Mouse (Mus musculus) heart, embryonic 13.5 days (tissue): ENCODE data around the gene Ankrd36. TPM values are rescaled to one million over a fixed set of nuclear protein-coding genes. Genes with fewer than 3 reads are reported as not detected.
"Not testable (repeated sequence)": the region's sequence is repeated elsewhere in the genome, so short reads cannot be mapped to it uniquely, and the experiment has no call there.

ENCODE experiments used
- ATAC-seq: fragments of 200-750 bp; cut with Nextera tagmentation; 2 replicates; pipeline ENCODE4 v1.8.0; 2017; ENCODE audit warnings: moderate TSS enrichment; ENCODE audit not compliant: insufficient number of reproducible peaks, low FRiP score, low TSS enrichment; ENCODE audit errors: extremely low read depth
- H3K27ac ChIP-seq: fragments of 300-500 bp; sonication (generic); replicated peaks from 2 replicates; pipeline ENCODE4 v1.5.1; 2015; ENCODE audit warnings: moderate library complexity, mild to moderate bottlenecking, inconsistent platforms
- H3K27me3 ChIP-seq: fragments of 300-500 bp; sonication (generic); replicated peaks from 2 replicates; pipeline ENCODE4 v1.6.1; 2015; ENCODE audit warnings: mild to moderate bottlenecking, inconsistent platforms
- H3K36me3 ChIP-seq: fragments of 300-500 bp; sonication (generic); 2 replicates; pipeline ENCODE4 v1.6.1; 2015; ENCODE audit warnings: mild to moderate bottlenecking, inconsistent platforms
- H3K4me1 ChIP-seq: fragments of 300-500 bp; sonication (generic); 2 replicates; pipeline ENCODE4 v1.6.1; 2015; ENCODE audit warnings: inconsistent platforms
- H3K4me2 ChIP-seq: fragments of 300-500 bp; sonication (generic); 2 replicates; pipeline ENCODE4 v1.6.1; 2015; ENCODE audit warnings: inconsistent platforms, mild to moderate bottlenecking, moderate library complexity
- H3K4me3 ChIP-seq: fragments of 300-500 bp; sonication (generic); 2 replicates; pipeline ENCODE4 v1.5.1; 2015; ENCODE audit warnings: moderate library complexity, mild to moderate bottlenecking, inconsistent platforms
- H3K9ac ChIP-seq: fragments of 300-500 bp; sonication (generic); 2 replicates; pipeline ENCODE4 v1.6.1; 2015; ENCODE audit warnings: inconsistent platforms, mild to moderate bottlenecking, moderate library complexity
- H3K9me3 ChIP-seq: fragments of 300-500 bp; sonication (generic); 2 replicates; pipeline ENCODE4 v1.6.1; 2016; ENCODE audit warnings: inconsistent platforms
- WGBS: fragments of 180-500 bp; shearing (Covaris S2); methylation state at CpG from one replicate; pipeline ENCODE4 v1.1.7; 2015; ENCODE audit warnings: mixed read lengths; 5-methylcytosine and 5-hydroxymethylcytosine counted together
- polyA plus RNA-seq: library from polyadenylated mRNA; unstranded; fragments of >200 nt; fragmentation: Nextera tagmentation; extraction: Ambion mirVana; gene quantifications from 2 replicates; pipeline ENCODE4 v1.2.1, GENCODE M21; 2015

The Ankrd36 gene
- polyA plus RNA-seq, 1 experiment from 2014 or later = not detected

GRCm38 (mm10) chr11:5530717-5531116, 38.8 kb upstream of the Ankrd36 start:
- Histone ChIP-seq H3K9ac (no peak overlapping the region), H3K9me3 (no peaks in the 10 kb centered on the region), H3K27ac (no peak overlapping the region), H3K36me3 (peaks cover 94% of the 10 kb centered on the region), H3K4me1 (no peaks in the 10 kb centered on the region), H3K4me3 (no peak overlapping the region), H3K27me3 (no peaks in the 10 kb centered on the region), H3K4me2 (no peak overlapping the region)
- no peak for ATAC-seq
- 67% methylated on average over 6 of the region's 6 CpGs for WGBS

DNA sequence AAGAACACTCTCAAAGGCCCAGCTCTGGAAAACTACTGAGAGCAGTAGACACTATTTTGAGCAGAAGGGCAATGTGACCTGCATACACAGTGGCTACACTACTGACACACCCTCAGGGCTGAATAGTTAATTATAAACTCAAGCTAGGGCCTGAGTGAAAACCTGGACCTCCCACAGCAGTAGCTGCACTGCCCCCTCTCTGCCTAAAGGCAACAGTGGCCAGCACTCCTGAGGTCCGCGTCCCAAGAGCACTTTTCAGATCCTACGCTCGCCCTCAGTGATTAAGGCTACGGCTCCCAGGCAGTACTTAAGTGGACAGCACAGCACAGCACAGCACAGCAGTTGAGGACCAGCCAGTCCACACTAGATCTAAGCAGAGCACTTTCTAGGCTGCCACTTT, 36.4 kb upstream of the Ankrd36 start:
- no peak overlapping the region for H3K4me2 ChIP-seq
- no peaks in the 10 kb centered on the region for H3K27me3 ChIP-seq
- H3K4me1 ChIP-seq = no peaks in the 10 kb centered on the region
- H3K9me3 ChIP-seq = no peaks in the 10 kb centered on the region
- ATAC-seq = no peak
- no peak overlapping the region for H3K27ac ChIP-seq
- no peak overlapping the region for H3K4me3 ChIP-seq
- H3K36me3 ChIP-seq = peaks cover 76% of the 10 kb centered on the region
- 75% methylated on average over 5 of the region's 5 CpGs for WGBS
- no peak overlapping the region for H3K9ac ChIP-seq

DNA sequence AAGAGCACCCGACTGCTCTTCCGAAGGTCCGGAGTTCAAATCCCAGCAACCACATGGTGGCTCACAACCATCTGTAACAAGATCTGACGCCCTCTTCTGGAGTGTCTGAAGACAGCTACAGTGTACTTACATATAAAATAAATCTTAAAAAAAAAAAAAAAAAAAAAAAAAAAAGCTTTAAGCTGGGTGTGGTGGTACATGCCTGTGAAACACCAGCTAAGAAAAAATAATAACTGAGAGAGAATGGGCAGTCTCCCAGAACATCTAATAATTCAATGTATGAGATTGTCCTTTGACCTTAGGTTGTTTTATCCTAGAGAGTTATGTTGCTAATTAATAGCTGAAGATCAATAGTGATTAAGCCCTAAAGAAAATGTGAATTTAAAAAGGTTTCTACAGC, 32.0 kb upstream of the Ankrd36 start:
- not testable (repeated sequence) for H3K27me3 ChIP-seq, H3K9me3 ChIP-seq, H3K4me3 ChIP-seq, H3K27ac ChIP-seq, ATAC-seq, H3K4me2 ChIP-seq, H3K9ac ChIP-seq
- WGBS = 87% methylated on average over 4 of the region's 4 CpGs
- peaks cover 49% of the 10 kb centered on the region for H3K36me3 ChIP-seq
- H3K4me1 ChIP-seq = peaks cover 27% of the 10 kb centered on the region

DNA sequence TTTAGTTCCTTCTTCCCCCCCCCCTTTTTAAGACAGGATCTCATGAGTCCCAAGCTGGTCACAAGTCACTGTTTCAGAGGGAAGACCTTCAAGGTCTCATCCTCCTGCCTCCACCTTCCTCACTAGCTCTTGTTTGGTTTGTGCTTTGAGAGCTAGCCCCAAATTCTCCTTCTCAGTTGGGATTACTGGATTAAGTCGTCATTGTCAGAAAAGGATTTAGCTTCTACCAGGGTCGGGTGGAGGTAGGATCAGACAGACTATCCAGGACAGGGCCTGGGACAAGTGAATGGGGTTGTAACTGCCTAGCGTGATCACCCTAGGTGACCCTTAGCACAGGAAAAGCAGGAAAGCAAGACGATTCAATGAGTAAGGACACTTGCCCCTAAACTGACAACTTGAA, 29.2 kb upstream of the Ankrd36 start:
- WGBS = 45% methylated on average over 4 of the region's 4 CpGs
- peak overlapping the region; percentile 77 for H3K4me3 ChIP-seq
- ATAC-seq = no peak

GRCm38 (mm10) chr11:5541230-5541798, 28.2 kb upstream of the Ankrd36 start:
- H3K9me3 ChIP-seq = no peaks in the 10 kb centered on the region
- H3K27me3 ChIP-seq = no peaks in the 10 kb centered on the region
- peak overlapping the region; percentile 79 for H3K27ac ChIP-seq
- H3K4me1 ChIP-seq = peaks cover 29% of the 10 kb centered on the region
- ATAC-seq = no peak
- H3K36me3 ChIP-seq = peaks cover 20% of the 10 kb centered on the region
- peak overlapping the region; percentile 90 for H3K4me2 ChIP-seq
- 2% methylated on average over 28 of the region's 28 CpGs for WGBS
- peak overlapping the region; percentile 95 for H3K9ac ChIP-seq
- H3K4me3 ChIP-seq = peak overlapping the region; percentile 77

More for the DNA sequence above, 29.2 kb upstream of the Ankrd36 start:
- peak overlapping the region; percentile 90 for H3K4me2 ChIP-seq
- H3K27me3 ChIP-seq = no peaks in the 10 kb centered on the region
- H3K9me3 ChIP-seq = no peaks in the 10 kb centered on the region
- peaks cover 20% of the 10 kb centered on the region for H3K36me3 ChIP-seq
- H3K9ac ChIP-seq = peak overlapping the region; percentile 95
- peaks cover 29% of the 10 kb centered on the region for H3K4me1 ChIP-seq
- no peak overlapping the region for H3K27ac ChIP-seq

- peak within 1 kb of the TSS; percentile 77 for H3K4me3 ChIP-seq
- H3K9ac ChIP-seq = peak within 1 kb of the TSS; percentile 95
These were observed 27.5 kb upstream of the Ankrd36 start, which contains the start of gene Ccdc117 for GRCm38 (mm10) chr11:5541799-5542481. Gene Ccdc117 (minus strand): TSS chr11:5542187.

GRCm38 (mm10) chr11:5542482-5543185, 26.9 kb upstream of the Ankrd36 start:
- Histone ChIP-seq H3K4me2 (peak overlapping the region; percentile 90), H3K9ac (peak overlapping the region; percentile 95; the same call in 1 of the 2 replicates), H3K9me3 (no peaks in the 10 kb centered on the region), H3K4me1 (peaks cover 29% of the 10 kb centered on the region), H3K27me3 (no peaks in the 10 kb centered on the region), H3K4me3 (peak overlapping the region; percentile 77), H3K36me3 (peaks cover 17% of the 10 kb centered on the region), H3K27ac (peak overlapping the region; percentile 53)
- 46% methylated on average over 5 of the region's 5 CpGs for WGBS
- ATAC-seq = no peak

More at GRCm38 (mm10) chr11:5541799-5542481, 27.5 kb upstream of the Ankrd36 start, which contains the start of gene Ccdc117:
- H3K27ac ChIP-seq = peak within 1 kb of the TSS; percentile 79
- under 1% methylated on average over 46 of the region's 65 CpGs for WGBS
- H3K27me3 ChIP-seq = no peaks in the 10 kb centered on the region
- peak within 1 kb of the TSS; percentile 90 for H3K4me2 ChIP-seq
- peaks cover 29% of the 10 kb centered on the region for H3K4me1 ChIP-seq
- peaks cover 17% of the 10 kb centered on the region for H3K36me3 ChIP-seq
- peak; percentile 92 for ATAC-seq
- no peaks in the 10 kb centered on the region for H3K9me3 ChIP-seq

- Histone ChIP-seq H3K36me3 (peaks cover 13% of the 10 kb centered on the region), H3K27me3 (no peaks in the 10 kb centered on the region), H3K9ac (no peak overlapping the region), H3K27ac (no peak overlapping the region), H3K4me3 (no peak overlapping the region), H3K4me1 (peaks cover 28% of the 10 kb centered on the region), H3K9me3 (no peaks in the 10 kb centered on the region), H3K4me2 (no peak overlapping the region)
- no peak for ATAC-seq
- WGBS = 70% methylated on average over 1 of the region's 1 CpGs
These were observed 26.2 kb upstream of the Ankrd36 start for GRCm38 (mm10) chr11:5543281-5543680.

GRCm38 (mm10) chr11:5544709-5545108, 24.8 kb upstream of the Ankrd36 start:
- H3K4me3 ChIP-seq, ATAC-seq, H3K27ac ChIP-seq, H3K9me3 ChIP-seq, H3K27me3 ChIP-seq, H3K4me2 ChIP-seq, H3K9ac ChIP-seq, H3K36me3 ChIP-seq: not testable (repeated sequence)
- peaks cover 16% of the 10 kb centered on the region for H3K4me1 ChIP-seq
- WGBS = 68% methylated on average over 1 of the region's 1 CpGs

GRCm38 (mm10) chr11:5545457-5545856, 24.0 kb upstream of the Ankrd36 start:
- H3K27me3 ChIP-seq = no peaks in the 10 kb centered on the region
- H3K9ac ChIP-seq = no peak overlapping the region
- ATAC-seq = no peak
- no peaks in the 10 kb centered on the region for H3K9me3 ChIP-seq
- peaks cover 12% of the 10 kb centered on the region for H3K4me1 ChIP-seq
- 74% methylated on average over 4 of the region's 4 CpGs for WGBS
- H3K36me3 ChIP-seq = no peaks in the 10 kb centered on the region
- H3K27ac ChIP-seq = no peak overlapping the region
- no peak overlapping the region for H3K4me2 ChIP-seq
- H3K4me3 ChIP-seq = no peak overlapping the region

- ATAC-seq = no peak
- H3K4me2 ChIP-seq = no peak overlapping the region
- no peaks in the 10 kb centered on the region for H3K27me3 ChIP-seq
- H3K9ac ChIP-seq = no peak overlapping the region
- no peaks in the 10 kb centered on the region for H3K36me3 ChIP-seq
- no peak overlapping the region for H3K27ac ChIP-seq
- no peak overlapping the region for H3K4me3 ChIP-seq
- 69% methylated on average over 3 of the region's 3 CpGs for WGBS
- H3K4me1 ChIP-seq = peaks cover 4% of the 10 kb centered on the region
- no peaks in the 10 kb centered on the region for H3K9me3 ChIP-seq
These were observed 22.8 kb upstream of the Ankrd36 start for GRCm38 (mm10) chr11:5546693-5547092.
